Mouse (Mus musculus): ENCODE results near the gene Atp8b3. TPM values are rescaled to one million over a fixed set of nuclear protein-coding genes. Genes with fewer than 3 reads are reported as not detected.
A peak's percentile ranks its signal among the peaks of the same experiment; 100 is the strongest.

Gene Atp8b3
- polyA plus RNA-seq, 1 experiment = not detected

DNA sequence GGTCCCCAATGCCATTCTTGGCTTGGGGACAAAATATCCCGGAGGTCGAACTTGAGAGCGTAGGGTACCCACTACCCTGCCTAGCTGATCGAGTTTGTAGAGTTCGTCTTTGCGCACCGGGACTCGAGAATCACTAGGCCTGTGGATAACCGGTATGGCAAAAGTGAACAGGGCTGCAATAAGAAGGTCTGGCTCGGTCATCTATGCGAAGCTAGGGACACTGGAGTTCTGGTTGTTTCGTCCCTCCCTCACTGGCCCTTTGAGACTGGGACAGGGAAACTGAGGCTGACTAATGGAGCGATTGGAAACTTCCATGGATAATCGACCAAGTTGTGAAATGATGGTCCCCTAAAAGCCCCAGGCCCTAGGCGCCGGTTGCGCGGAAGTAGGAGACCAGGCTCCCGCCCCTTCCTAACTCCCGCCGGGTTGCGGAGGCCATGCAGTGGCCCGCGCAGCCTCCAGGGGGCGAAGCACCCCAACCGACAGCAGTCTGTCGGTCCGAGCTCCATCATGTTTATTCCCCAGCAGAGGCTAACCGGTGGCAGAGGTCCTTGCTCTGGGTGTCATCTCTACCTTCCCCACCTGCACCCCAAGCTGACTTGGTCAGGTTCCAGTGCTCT, 39.3 kb upstream of the Atp8b3 start:
- Histone ChIP-seq H3K27ac (ENCODE audit: insufficient read depth, low read depth, low read length) (peak overlapping the region; percentile 83), H3K4me3 (ENCODE audit: insufficient read depth, low read length) (peak overlapping the region; percentile 90), H3K4me1 (ENCODE audit: control insufficient read depth, insufficient read depth, low read length) (peaks cover 17% of the 10 kb centered on the region)
- TF ChIP-seq CTCF (IDR thresholded peaks at IDR 0.05; ENCODE audit: low read depth, low read length) (peak; percentile 77), POLR2A (IDR thresholded peaks at IDR 0.05; ENCODE audit: borderline replicate concordance, low read depth, low read length) (0 out of 2 replicates have a peak, but pooled peaks have one; percentile 51)

- TF ChIP-seq POLR2A (IDR thresholded peaks at IDR 0.05; ENCODE audit: borderline replicate concordance, low read depth, low read length) = no peak
- H3K4me3 ChIP-seq (ENCODE audit: insufficient read depth, low read length) = peak within 1 kb of the TSS; percentile 92
- H3K4me1 ChIP-seq (ENCODE audit: control insufficient read depth, insufficient read depth, low read length) = peaks cover 17% of the 10 kb centered on the region
- H3K27ac ChIP-seq (ENCODE audit: insufficient read depth, low read depth, low read length) = peak within 1 kb of the TSS; percentile 84
These were observed 38.5 kb upstream of the Atp8b3 start, which contains the start of gene Klf16 for GRCm38 (mm10) chr10:80577195-80578130. Klf16 (minus strand) TSS chr10:80577321.

- peak overlapping the region; percentile 54 for H3K27ac ChIP-seq (ENCODE audit: insufficient read depth, low read depth, low read length)
- peaks cover 19% of the 10 kb centered on the region for H3K4me1 ChIP-seq (ENCODE audit: control insufficient read depth, insufficient read depth, low read length)
- TF ChIP-seq CTCF (IDR thresholded peaks at IDR 0.05; ENCODE audit: low read depth, low read length) (no peak), POLR2A (IDR thresholded peaks at IDR 0.05; ENCODE audit: borderline replicate concordance, low read depth, low read length) (no peak)
- H3K4me3 ChIP-seq (ENCODE audit: insufficient read depth, low read length) = peak overlapping the region; percentile 92
These were observed 37.6 kb upstream of the Atp8b3 start for GRCm38 (mm10) chr10:80576351-80577194.

DNA sequence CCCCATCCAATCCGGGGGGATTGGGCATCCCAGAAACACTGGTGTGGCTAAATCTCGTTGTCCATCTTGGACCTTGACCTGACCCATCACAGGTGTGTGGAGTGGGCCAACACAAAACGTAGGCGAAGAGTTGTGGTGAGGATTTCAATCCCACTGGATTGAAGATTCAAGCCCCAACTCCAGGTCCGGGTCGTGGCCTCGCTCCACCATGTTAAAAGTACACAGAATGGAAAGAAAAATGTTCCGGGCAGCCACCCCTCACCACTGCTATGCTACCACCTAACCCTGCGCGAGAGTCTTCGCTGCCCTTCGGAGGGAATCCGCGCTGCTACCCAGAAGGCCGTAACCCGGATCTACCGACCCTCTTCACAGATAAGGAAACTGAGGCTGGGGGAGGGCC, 37.0 kb upstream of the Atp8b3 start:
- peaks cover 25% of the 10 kb centered on the region for H3K4me1 ChIP-seq (ENCODE audit: control insufficient read depth, insufficient read depth, low read length)
- H3K4me3 ChIP-seq (ENCODE audit: insufficient read depth, low read length) = peak overlapping the region; percentile 92
- TF ChIP-seq CTCF (IDR thresholded peaks at IDR 0.05; ENCODE audit: low read depth, low read length) = no peak
- no peak for TF ChIP-seq POLR2A (IDR thresholded peaks at IDR 0.05; ENCODE audit: borderline replicate concordance, low read depth, low read length)
- H3K27ac ChIP-seq (ENCODE audit: insufficient read depth, low read depth, low read length) = no peak overlapping the region

GRCm38 (mm10) chr10:80574896-80575295, 36.0 kb upstream of the Atp8b3 start:
- peak overlapping the region; percentile 92; the same call in 1 of the 2 replicates for H3K4me3 ChIP-seq (ENCODE audit: insufficient read depth, low read length)
- TF ChIP-seq CTCF (IDR thresholded peaks at IDR 0.05; ENCODE audit: low read depth, low read length) (no peak), POLR2A (IDR thresholded peaks at IDR 0.05; ENCODE audit: borderline replicate concordance, low read depth, low read length) (no peak)
- no peak overlapping the region for H3K27ac ChIP-seq (ENCODE audit: insufficient read depth, low read depth, low read length)
- peaks cover 35% of the 10 kb centered on the region for H3K4me1 ChIP-seq (ENCODE audit: control insufficient read depth, insufficient read depth, low read length)

- H3K27ac ChIP-seq (ENCODE audit: insufficient read depth, low read depth, low read length) = no peak overlapping the region
- peaks cover 36% of the 10 kb centered on the region for H3K4me1 ChIP-seq (ENCODE audit: control insufficient read depth, insufficient read depth, low read length)
- no peak overlapping the region for H3K4me3 ChIP-seq (ENCODE audit: insufficient read depth, low read length)
- TF ChIP-seq CTCF (IDR thresholded peaks at IDR 0.05; ENCODE audit: low read depth, low read length) = no peak
These were observed 35.0 kb upstream of the Atp8b3 start for GRCm38 (mm10) chr10:80573944-80574343.

- Histone ChIP-seq H3K4me1 (ENCODE audit: control insufficient read depth, insufficient read depth, low read length) (peaks cover 32% of the 10 kb centered on the region), H3K4me3 (ENCODE audit: insufficient read depth, low read length) (no peak overlapping the region), H3K27ac (ENCODE audit: insufficient read depth, low read depth, low read length) (no peak overlapping the region)
- TF ChIP-seq POLR2A (IDR thresholded peaks at IDR 0.05; ENCODE audit: borderline replicate concordance, low read depth, low read length) = no peak
- no peak for TF ChIP-seq CTCF (IDR thresholded peaks at IDR 0.05; ENCODE audit: low read depth, low read length)
These were observed 33.6 kb upstream of the Atp8b3 start for GRCm38 (mm10) chr10:80572477-80572876.

DNA sequence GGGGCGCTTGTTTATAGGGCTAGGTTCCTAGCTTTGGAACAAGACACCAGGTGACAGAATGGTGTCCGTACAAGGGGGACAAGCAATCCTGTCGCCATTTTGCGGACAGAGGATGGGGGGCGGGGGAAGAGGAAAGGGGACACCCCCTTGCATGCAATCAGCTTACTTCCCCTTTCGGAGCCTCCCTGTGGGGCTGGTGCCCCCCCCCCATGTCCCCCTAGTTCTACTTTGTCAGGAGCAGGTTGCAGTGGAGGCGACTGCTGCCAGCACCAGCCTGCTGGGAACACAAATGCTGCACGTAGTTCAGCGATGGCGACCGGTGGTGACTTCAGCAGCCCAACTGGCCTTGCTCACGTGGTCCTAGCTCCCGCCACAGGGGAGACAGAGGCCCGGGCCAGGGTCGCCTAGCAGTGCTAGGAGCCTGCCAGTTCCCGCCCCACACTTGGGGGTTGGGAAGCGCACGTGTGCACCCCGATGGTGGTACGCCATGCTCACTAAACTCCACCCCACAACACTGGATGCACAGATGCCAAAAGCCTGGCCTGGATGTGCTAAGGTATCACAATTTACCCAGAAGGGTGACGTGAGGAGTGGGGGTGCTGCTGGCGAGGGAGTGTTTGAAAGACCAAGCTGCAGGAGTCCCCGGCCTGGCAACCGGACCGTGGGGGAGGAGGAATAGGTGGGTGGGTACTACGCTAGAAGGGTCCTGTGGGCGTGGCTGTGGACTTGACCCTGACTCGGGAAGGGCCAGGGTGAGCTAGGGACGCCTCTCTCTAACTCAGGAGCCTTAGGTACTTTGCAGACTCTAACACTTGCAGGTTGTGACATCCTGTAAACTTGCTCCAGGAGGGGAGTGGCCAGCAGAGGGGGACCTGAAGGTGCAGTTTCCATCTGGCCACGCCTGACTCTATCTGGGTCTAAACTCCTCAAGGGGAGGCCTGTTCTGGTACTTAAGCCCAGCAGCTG, 32.2 kb upstream of the Atp8b3 start:
- Histone ChIP-seq H3K4me1 (ENCODE audit: control insufficient read depth, insufficient read depth, low read length) (peaks cover 32% of the 10 kb centered on the region), H3K4me3 (ENCODE audit: insufficient read depth, low read length) (peak overlapping the region; percentile 39), H3K27ac (ENCODE audit: insufficient read depth, low read depth, low read length) (peak overlapping the region; percentile 20; the same call in 1 of the 2 replicates)
- TF ChIP-seq CTCF (IDR thresholded peaks at IDR 0.05; ENCODE audit: low read depth, low read length) (no peak), POLR2A (IDR thresholded peaks at IDR 0.05; ENCODE audit: borderline replicate concordance, low read depth, low read length) (no peak)
